Mouse (Mus musculus) cerebellum, adult 2 months (tissue): ENCODE data around the gene Asic1.
"Not testable (repeated sequence)": the region's sequence is repeated elsewhere in the genome, so short reads cannot be mapped to it uniquely, and the experiment has no call there.

ENCODE experiments used
- CTCF ChIP-seq: fragments of 200-500 bp; IDR thresholded peaks from 2 replicates; pipeline ENCODE4 v1.5.1; 2011; ENCODE audit warnings: low read depth, mild to moderate bottlenecking, control low read depth, low read length, moderate library complexity, borderline replicate concordance; ENCODE audit not compliant: insufficient read depth
- POLR2A ChIP-seq: fragments of 200-500 bp; IDR thresholded peaks from 2 replicates; pipeline ENCODE4 v1.6.1; 2011; ENCODE audit warnings: low read length, control low read depth, borderline replicate concordance; ENCODE audit not compliant: insufficient read depth

- not testable (repeated sequence) for TF ChIP-seq CTCF, POLR2A
Observed at GRCm38 (mm10) chr15:99727039-99727438, 56.9 kb downstream of the Asic1 start.
